Mouse (Mus musculus) CH12.LX (cell line): ENCODE results near the gene Reck. TPM values are rescaled to one million over a fixed set of nuclear protein-coding genes. Genes with fewer than 3 reads are reported as not detected.
A peak's percentile ranks its signal among the peaks of the same experiment; 100 is the strongest.

Experiments used
- DNase-seq: peaks from one replicate; pipeline ENCODE4 v3.0.0-alpha.2; 2013; ENCODE audit errors: extremely low read depth
- H3K27ac ChIP-seq: 2 replicates; pipeline ENCODE4 v1.5.1; 2012; ENCODE audit warnings: low read depth, mild to moderate bottlenecking, control low read depth, moderate library complexity; ENCODE audit not compliant: insufficient read depth
- H3K27me3 ChIP-seq: replicated peaks from 2 replicates; pipeline ENCODE3; 2012; ENCODE audit warnings: inconsistent platforms
- H3K36me3 ChIP-seq, 2 experiments: replicated peaks in 1 of 2; 2 replicates each; pipeline versions ENCODE3 to v1.6.1; 2012; ENCODE audit warnings: inconsistent platforms in 1 of 2, low read length in 1 of 2, mild to moderate bottlenecking in 1 of 2, mixed read lengths in 1 of 2, moderate library complexity in 1 of 2; ENCODE audit not compliant: control insufficient read depth in 1 of 2, insufficient read depth in 1 of 2
- H3K4me1 ChIP-seq, 2 experiments: 2 replicates each; pipeline ENCODE4 v1.6.1; 2012; ENCODE audit warnings: inconsistent platforms in 1 of 2, moderate library complexity in 1 of 2; ENCODE audit not compliant: insufficient read depth in 2 of 2, control insufficient read depth in 1 of 2
- H3K4me2 ChIP-seq: 2 replicates; pipeline ENCODE4 v1.6.1; 2012; ENCODE audit warnings: low read depth, mild to moderate bottlenecking, control low read depth; ENCODE audit not compliant: poor library complexity, insufficient read depth, severe bottlenecking
- H3K4me3 ChIP-seq, 3 experiments: fragments of 150-350 bp in 1 of 3; sonication (generic) in 1 of 3; replicated peaks in 1 of 3; 2 replicates each; pipeline versions ENCODE3 to v1.5.1; 2011 to 2012; ENCODE audit warnings: low read depth in 2 of 3, low read length in 2 of 3, mild to moderate bottlenecking in 2 of 3, moderate library complexity in 2 of 3, control low read depth in 1 of 3, improper control_type of control experiment in 1 of 3, inconsistent platforms in 1 of 3, mixed read lengths in 1 of 3; ENCODE audit not compliant: poor library complexity in 1 of 3
- H3K79me2 ChIP-seq: replicated peaks from 2 replicates; pipeline ENCODE4 v1.6.1; 2012; ENCODE audit warnings: mild to moderate bottlenecking, moderate library complexity; ENCODE audit not compliant: control insufficient read depth, poor library complexity, insufficient read depth, severe bottlenecking; ENCODE audit errors: extremely low read depth
- H3K9ac ChIP-seq: 2 replicates; pipeline ENCODE4 v1.6.1; 2012; ENCODE audit warnings: low read depth, mild to moderate bottlenecking, control low read depth, moderate library complexity; ENCODE audit not compliant: insufficient read depth
- H3K9me3 ChIP-seq: replicated peaks from 2 replicates; pipeline ENCODE3; 2012; ENCODE audit warnings: low read length, inconsistent platforms, mixed read lengths
- CHD1 ChIP-seq: IDR thresholded peaks from 2 replicates; pipeline ENCODE4 v1.6.1; 2012; ENCODE audit warnings: low read depth, low read length, improper control_type of control experiment, inconsistent platforms
- E2F4 ChIP-seq: IDR thresholded peaks from 2 replicates; pipeline ENCODE4 v1.6.1; 2011; ENCODE audit warnings: low read depth, low read length, improper control_type of control experiment; ENCODE audit not compliant: insufficient replicate concordance
- ELF1 ChIP-seq: IDR thresholded peaks from 2 replicates; pipeline ENCODE4 v1.6.1; 2014; ENCODE audit warnings: low read depth, mild to moderate bottlenecking, inconsistent platforms, low read length, improper control_type of control experiment
- IRF4 ChIP-seq: IDR thresholded peaks from 2 replicates; pipeline ENCODE4 v1.6.1; 2014; ENCODE audit warnings: low read depth, mild to moderate bottlenecking, inconsistent platforms, low read length, improper control_type of control experiment
- JUN ChIP-seq: IDR thresholded peaks from 2 replicates; pipeline ENCODE4 v1.6.1; 2011; ENCODE audit warnings: low read depth, mild to moderate bottlenecking, low read length, improper control_type of control experiment, moderate library complexity; ENCODE audit not compliant: insufficient read depth
- KAT2A ChIP-seq: IDR thresholded peaks from 2 replicates; pipeline ENCODE4 v1.6.1; 2012; ENCODE audit warnings: low read length, improper control_type of control experiment, inconsistent platforms; ENCODE audit not compliant: insufficient replicate concordance
- MAFK ChIP-seq: IDR thresholded peaks from 2 replicates; pipeline ENCODE4 v1.6.1; 2011; ENCODE audit warnings: low read length, improper control_type of control experiment; ENCODE audit not compliant: insufficient replicate concordance
- MAX ChIP-seq: IDR thresholded peaks from 2 replicates; pipeline ENCODE4 v1.6.1; 2011; ENCODE audit warnings: low read length, improper control_type of control experiment
- MEF2A ChIP-seq: IDR thresholded peaks from 2 replicates; pipeline ENCODE4 v1.6.1; 2014; ENCODE audit warnings: low read depth, mild to moderate bottlenecking, inconsistent platforms, low read length, improper control_type of control experiment, borderline replicate concordance
- NELFE ChIP-seq: IDR thresholded peaks from 2 replicates; pipeline ENCODE4 v1.6.1; 2011; ENCODE audit warnings: low read depth, low read length, improper control_type of control experiment
- NRF1 ChIP-seq: IDR thresholded peaks from 2 replicates; pipeline ENCODE4 v1.6.1; 2014; ENCODE audit warnings: low read depth, mild to moderate bottlenecking, inconsistent platforms, low read length, improper control_type of control experiment, moderate library complexity
- POLR2A ChIP-seq: IDR thresholded peaks from 2 replicates; pipeline ENCODE4 v1.6.1; 2011; ENCODE audit warnings: low read depth, mild to moderate bottlenecking, improper control_type of control experiment, low read length
- POLR2AphosphoS2 ChIP-seq: IDR thresholded peaks from 2 replicates; pipeline ENCODE4 v1.6.1; 2011; ENCODE audit warnings: low read depth, low read length, improper control_type of control experiment
- RCOR1 ChIP-seq: conservative IDR thresholded peaks from 2 replicates; pipeline ENCODE4 v1.6.1; 2012; ENCODE audit warnings: low read depth, mild to moderate bottlenecking, inconsistent platforms, low read length, improper control_type of control experiment
- SIN3A ChIP-seq: IDR thresholded peaks from 2 replicates; pipeline ENCODE4 v1.6.1; 2012; ENCODE audit warnings: low read length, improper control_type of control experiment, inconsistent platforms
- TBP ChIP-seq: conservative IDR thresholded peaks from 2 replicates; pipeline ENCODE4 v1.6.1; 2011; ENCODE audit warnings: low read depth, low read length, improper control_type of control experiment
- TCF12 ChIP-seq: IDR thresholded peaks from 2 replicates; pipeline ENCODE4 v1.6.1; 2014; ENCODE audit warnings: low read depth, mild to moderate bottlenecking, inconsistent platforms, low read length, improper control_type of control experiment
- USF1 ChIP-seq: IDR thresholded peaks from 2 replicates; pipeline ENCODE4 v1.6.1; 2014; ENCODE audit warnings: low read depth, mild to moderate bottlenecking, inconsistent platforms, low read length, improper control_type of control experiment
- ZC3H11A ChIP-seq: IDR thresholded peaks from 2 replicates; pipeline ENCODE4 v1.6.1; 2012; ENCODE audit warnings: low read depth, mild to moderate bottlenecking, inconsistent platforms, low read length, improper control_type of control experiment
- ZMIZ1 ChIP-seq: IDR thresholded peaks from 2 replicates; pipeline ENCODE4 v1.6.1; 2012; ENCODE audit warnings: low read depth, mild to moderate bottlenecking, inconsistent platforms, low read length, improper control_type of control experiment
- ZNF384 ChIP-seq: IDR thresholded peaks from 2 replicates; pipeline ENCODE4 v1.6.1; 2012; ENCODE audit warnings: low read depth, low read length, improper control_type of control experiment, inconsistent platforms
- dilution Hi-C: fragments of 300-500 bp; cut with MboI; formaldehyde crosslinking; loops from 2 replicates; pipeline ENCODE4 v1.14.3; 2020; ENCODE audit warnings: low sequenced_read_pairs; ENCODE audit not compliant: extremely low pct_unique_long_range_greater_than_20kb, extremely low pct_ligation_motif_present
- in situ Hi-C: fragments of 300-500 bp; cut with MboI; formaldehyde crosslinking; loops from 3 replicates; pipeline ENCODE4 v1.14.3; 2019; ENCODE audit warnings: low sequenced_read_pairs, low pct_ligation_motif_present, low pct_unique_long_range_greater_than_20kb, mixed read lengths
- polyA plus RNA-seq: library from polyadenylated mRNA; unstranded; fragments of >175 nt; gene quantifications from 2 replicates; pipeline ENCODE4 v1.2.1, GENCODE M21; 2012; ENCODE audit warnings: low read depth; ENCODE audit not compliant: insufficient read length
- total RNA-seq, 2 experiments: library from RNA; depleted of rRNA; stranded (reverse); fragments of 300-350 nt in 1 of 2; fragments of >200 nt in 1 of 2; gene quantifications; 2 replicates each; pipeline ENCODE4 v1.2.3; 2012 to 2014

Gene Reck
- total and polyA plus RNA-seq, 3 experiments = 0.44 to 1.8 (median 0.68) TPM

GRCm38 (mm10) chr4:43964951-43965684 is 89.8 kb downstream of the Reck start:
- peak overlapping the region; percentile 45 for H3K4me2 ChIP-seq
- H3K36me3 ChIP-seq = peaks cover 5 to 57% of the 10 kb centered on the region in 2 experiments
- TF ChIP-seq JUN = no peak
- TF ChIP-seq ELF1 = peak; percentile 34; the same call in 1 of the 2 replicates
- no peak for TF ChIP-seq POLR2AphosphoS2
- 0 out of 2 replicates have a peak, but pooled peaks have one; percentile 15 for TF ChIP-seq MAX
- TF ChIP-seq ZNF384 = peak; percentile 29; the same call in 1 of the 2 replicates
- TF ChIP-seq SIN3A = 0 out of 2 replicates have a peak, but pooled peaks have one; percentile 7
- no peak for TF ChIP-seq CHD1
- TF ChIP-seq RCOR1 = no peak
- TF ChIP-seq USF1 = no peak
- no peak for TF ChIP-seq IRF4
- TF ChIP-seq TCF12 = no peak
- H3K79me2 ChIP-seq = peaks cover 4% of the 10 kb centered on the region
- DNase-seq = no peak
- in situ Hi-C loops (no loop called here), dilution Hi-C loops (no loop called here)
- H3K4me1 ChIP-seq = peaks cover 43 to 93% of the 10 kb centered on the region in 2 experiments
- no peak overlapping the region for H3K4me3 ChIP-seq
- H3K9ac ChIP-seq = no peak overlapping the region
- peak overlapping the region; percentile 25; the same call in 1 of the 2 replicates for H3K27ac ChIP-seq
- H3K9me3 ChIP-seq = no peaks in the 10 kb centered on the region
- no peaks in the 10 kb centered on the region for H3K27me3 ChIP-seq

GRCm38 (mm10) chr4:43965856-43966535 is 90.7 kb downstream of the Reck start:
- dilution Hi-C loops = no loop called here
- peaks cover 9 to 58% of the 10 kb centered on the region in 2 experiments for H3K36me3 ChIP-seq
- peak overlapping the region; percentile 11; the same call in 1 of the 2 replicates for H3K27ac ChIP-seq

More at GRCm38 (mm10) chr4:43965856-43966535, 90.7 kb downstream of the Reck start:
- Histone ChIP-seq H3K4me2 (no peak overlapping the region), H3K4me3 (peak overlapping the region in 1 of 3 experiments; percentile 9), H3K9me3 (no peaks in the 10 kb centered on the region), H3K79me2 (no peaks in the 10 kb centered on the region; the same call in 1 of the 2 replicates), H3K4me1 (peaks cover 46 to 93% of the 10 kb centered on the region in 2 experiments), H3K27me3 (no peaks in the 10 kb centered on the region), H3K9ac (no peak overlapping the region)
- TF ChIP-seq ZC3H11A (no peak), IRF4 (no peak), ELF1 (no peak), MEF2A (no peak), NELFE (no peak), NRF1 (no peak), TCF12 (no peak), MAFK (no peak), E2F4 (no peak), ZMIZ1 (no peak), POLR2A (no peak), KAT2A (no peak), RCOR1 (no peak), TBP (no peak)
- DNase-seq = no peak
- in situ Hi-C loops = no loop called here
